In genomic region chr13:53095222-53095621, GRCm38 (mm10) we compare ENCODE assay signal across 13 mouse cellular contexts.
DNase-seq lines count a peak whose midpoint lies in the region; ATAC-seq and TF ChIP-seq lines count a peak whose summit lies in the region.
"Had no signal": no experiment of that assay in that cellular context is flagged by ENCODE, and none has a peak within 500 bp of the region (broad histone marks: within the 10 kb centered on the region; RNA-seq: fewer than 3 reads in every experiment).

No protein-coding gene starts in this region.

- H3K36me3 ChIP-seq in heart, embryonic 11.5 days (ENCODE audit: control insufficient read depth, insufficient read depth, low read length): no peaks in the 10 kb centered on the region
- H3K36me3 ChIP-seq in limb, embryonic 11.5 days (ENCODE audit: control insufficient read depth, insufficient read depth, low read length): no peaks in the 10 kb centered on the region

- no peaks in the 10 kb centered on the region for H3K27me3 ChIP-seq in heart, embryonic 11.5 days (ENCODE audit: control insufficient read depth, insufficient read depth, low read length)
- no peaks in the 10 kb centered on the region for H3K27me3 ChIP-seq in limb, embryonic 11.5 days (ENCODE audit: control insufficient read depth, insufficient read depth, low read length)

- H3K9ac ChIP-seq in heart, embryonic 11.5 days (ENCODE audit: low read depth, low read length): no peak overlapping the region
- H3K9ac ChIP-seq in limb, embryonic 11.5 days (ENCODE audit: low read length): no peak overlapping the region

- H3K4me3 ChIP-seq in heart, embryonic 11.5 days (ENCODE audit: low read depth, low read length): no peak overlapping the region
- no peak overlapping the region for H3K4me3 ChIP-seq in left cerebral cortex, adult 2 months
- H3K4me3 ChIP-seq in limb, embryonic 11.5 days (ENCODE audit: low read depth, low read length): no peak overlapping the region
- H3K4me3 ChIP-seq: myocyte had no signal

- peak; percentile 39 for TF ChIP-seq CTCF in left cerebral cortex, adult 2 months (IDR thresholded peaks at IDR 0.05)

- 0 out of 2 replicates have a peak overlapping the region, but pooled peaks have one; percentile 19 for H3K27ac ChIP-seq in heart, embryonic 11.5 days (ENCODE audit: low read depth, low read length)
- no peak overlapping the region for H3K27ac ChIP-seq in left cerebral cortex, adult 2 months
- H3K27ac ChIP-seq in limb, embryonic 11.5 days (replicated peaks; ENCODE audit: low read depth, low read length): no peak overlapping the region

- DNase-seq in heart, postnatal 36 days: no peak
- DNase-seq in left cerebral cortex, adult 2 months (ENCODE audit: extremely low spot score in 1 of 2, low spot score in 2 of 2): no peak
- DNase-seq in left cerebral cortex, postnatal 10 days (ENCODE audit: extremely low spot score in 1 of 2, low spot score in 2 of 2): no peak
- DNase-seq in limb, embryonic 11.5 days (ENCODE audit: low spot score): peak; percentile 68
- no peak for DNase-seq in left cerebral cortex, postnatal 14 days (ENCODE audit: low spot score in 2 of 2)
- no peak for DNase-seq in adrenal gland, adult 18-20 months (ENCODE audit: low spot score in 2 of 2)
- DNase-seq: cerebellum, postnatal 25 days; kidney, postnatal 14 days; lung, postnatal 4 days had no signal

- 0 out of 2 replicates have a peak, but pooled peaks cover 5% of the 10 kb centered on the region for H3K4me1 ChIP-seq in heart, embryonic 11.5 days (ENCODE audit: control insufficient read depth, insufficient read depth, low read length)
- H3K4me1 ChIP-seq in limb, embryonic 11.5 days (ENCODE audit: control insufficient read depth, insufficient read depth, low read length): no peaks in the 10 kb centered on the region

- 69% methylated on average over 17 of the region's 17 CpGs for WGBS in heart, embryonic 11.5 days (ENCODE audit: insufficient replicate concordance)
- WGBS in limb, embryonic 11.5 days: 46% methylated on average over 17 of the region's 17 CpGs

- intact Hi-C loops in heart, postnatal 36 days (cut with DNase I): no loop called here
- intact Hi-C loops in left cerebral cortex, adult 2 months (cut with DNase I): loop anchor here (1.0 to 10.0 kb wide), 2 partner anchors 260 to 384 kb away; no protein-coding TSS in a partner anchor
- intact Hi-C loops in left cerebral cortex, postnatal 10 days (cut with DNase I): loop anchor here (10.0 kb wide), 1 partner anchor 110 kb away; the partner anchor contains the start of gene Nfil3
- intact Hi-C loops in left cerebral cortex, postnatal 14 days (cut with DNase I): loop anchor here (5.0 to 10.0 kb wide), 3 partner anchors 113 to 840 kb away; partner anchors contain the start of gene Nfil3

- no peaks in the 10 kb centered on the region for H3K9me3 ChIP-seq in heart, embryonic 11.5 days (replicated peaks; ENCODE audit: control insufficient read depth, low read length)
- no peaks in the 10 kb centered on the region for H3K9me3 ChIP-seq in limb, embryonic 11.5 days (ENCODE audit: control insufficient read depth, low read length)

- no peak overlapping the region for H3K4me2 ChIP-seq in heart, embryonic 11.5 days
- H3K4me2 ChIP-seq in limb, embryonic 11.5 days (ENCODE audit: low read depth, severe bottlenecking): no peak overlapping the region

- no peak for ATAC-seq in heart, embryonic 11.5 days (replicated peaks; ENCODE audit: insufficient number of reproducible peaks, low FRiP score, low TSS enrichment)
- 0 out of 2 replicates have a peak, but pooled peaks have one; percentile 29 for ATAC-seq in common myeloid progenitor, adult 5-6 weeks (replicated peaks; ENCODE audit: low read depth, poor library complexity, severe bottlenecking)
- ATAC-seq in limb, embryonic 11.5 days (ENCODE audit: insufficient number of reproducible peaks, low FRiP score, low TSS enrichment, low read depth): no peak
- ATAC-seq: forebrain, embryonic 16.5 days had no signal
